Mouse (Mus musculus): ENCODE results near the gene Rpn2.

Rpn2 gene

GRCm38 (mm10) chr2:157278717-157279415 is at the start of gene Rpn2:
Gene Rpn2 (plus strand): TSS chr2:157279017.
- peak; percentile 95 for DNase-seq (ENCODE audit: low spot score)

GRCm38 (mm10) chr2:157235946-157236345 is 42.9 kb upstream of the Rpn2 start:
- no peak for DNase-seq (ENCODE audit: low spot score)

- DNase-seq (ENCODE audit: low spot score): no peak
Measured at GRCm38 (mm10) chr2:157245001-157245400, 33.8 kb upstream of the Rpn2 start.

- DNase-seq (ENCODE audit: low spot score): no peak
Measured at GRCm38 (mm10) chr2:157245603-157246002, 33.2 kb upstream of the Rpn2 start.

- DNase-seq (ENCODE audit: low spot score): no peak
Measured at GRCm38 (mm10) chr2:157248111-157248510, 30.7 kb upstream of the Rpn2 start.

- peak; percentile 74 for DNase-seq (ENCODE audit: low spot score)
Measured at GRCm38 (mm10) chr2:157259720-157260119, 19.1 kb upstream of the Rpn2 start.

GRCm38 (mm10) chr2:157261930-157262329 is 16.9 kb upstream of the Rpn2 start:
- no peak for DNase-seq (ENCODE audit: low spot score)

- DNase-seq (ENCODE audit: low spot score): no peak
Measured at GRCm38 (mm10) chr2:157262506-157262905, 16.3 kb upstream of the Rpn2 start.

- DNase-seq (ENCODE audit: low spot score): no peak
Measured at GRCm38 (mm10) chr2:157263101-157263500, 15.7 kb upstream of the Rpn2 start.

- no peak for DNase-seq (ENCODE audit: low spot score)
Measured at GRCm38 (mm10) chr2:157263832-157264231, 15.0 kb upstream of the Rpn2 start.

- DNase-seq (ENCODE audit: low spot score): peak; percentile 66
Measured at GRCm38 (mm10) chr2:157279416-157279800, 591 bp downstream of the Rpn2 start, which contains the start of gene Mroh8. Gene Mroh8 (minus strand): TSS chr2:157279549.

- no peak for DNase-seq (ENCODE audit: low spot score)
Measured at GRCm38 (mm10) chr2:157283321-157283720, 4.5 kb downstream of the Rpn2 start.

GRCm38 (mm10) chr2:157287542-157287941 is 8.7 kb downstream of the Rpn2 start:
- peak; percentile 65 for DNase-seq (ENCODE audit: low spot score)

- no peak for DNase-seq (ENCODE audit: low spot score)
Measured at GRCm38 (mm10) chr2:157288996-157289395, 10.2 kb downstream of the Rpn2 start.

- peak; percentile 78 for DNase-seq (ENCODE audit: low spot score)
Measured at GRCm38 (mm10) chr2:157292093-157292492, 13.3 kb downstream of the Rpn2 start.

- DNase-seq (ENCODE audit: low spot score): no peak
Measured at GRCm38 (mm10) chr2:157296105-157296689, 17.4 kb downstream of the Rpn2 start.

GRCm38 (mm10) chr2:157300051-157300450 is 21.2 kb downstream of the Rpn2 start:
- no peak for DNase-seq (ENCODE audit: low spot score)

GRCm38 (mm10) chr2:157303096-157303495 is 24.3 kb downstream of the Rpn2 start:
- peak; percentile 20 for DNase-seq (ENCODE audit: low spot score)

- DNase-seq (ENCODE audit: low spot score): no peak
Measured at GRCm38 (mm10) chr2:157306091-157307032, 27.5 kb downstream of the Rpn2 start.

- peak; percentile 41 for DNase-seq (ENCODE audit: low spot score)
Measured at GRCm38 (mm10) chr2:157307715-157308265, 29.0 kb downstream of the Rpn2 start.

- DNase-seq (ENCODE audit: low spot score): no peak
Measured at GRCm38 (mm10) chr2:157308273-157308917, 29.6 kb downstream of the Rpn2 start.

GRCm38 (mm10) chr2:157309611-157310010 is 30.8 kb downstream of the Rpn2 start:
- no peak for DNase-seq (ENCODE audit: low spot score)

Measured in layer of hippocampus, adult 11-12 months (tissue).